Mouse (Mus musculus) adrenal gland, postnatal 25 days (tissue): ENCODE data around the gene Supt16. TPM values are rescaled to one million over a fixed set of nuclear protein-coding genes. Genes with fewer than 3 reads are reported as not detected.

Experiments
- DNase-seq: peaks from one replicate; pipeline ENCODE4 v3.0.0; 2021; ENCODE audit warnings: mixed read lengths
- long read RNA-seq: library from polyadenylated mRNA; stranded (forward); transcript quantifications from one replicate; pipeline ENCODE4 v2.0.0, GENCODE M21; 2021
- total RNA-seq: library from RNA; stranded (reverse); gene quantifications from 2 replicates; pipeline ENCODE4 v1.2.3, GENCODE M21; 2021

Gene Supt16
- total RNA-seq = 60.0 and 61.3 TPM in 2 replicates
- long read RNA-seq, full-length matches to known transcripts = 17 of 30 reads
- long read RNA-seq, partial matches to known transcripts = 9 of 30 reads
- long read RNA-seq, other reads (novel, unspliced or antisense) = 4 of 30 reads

DNA sequence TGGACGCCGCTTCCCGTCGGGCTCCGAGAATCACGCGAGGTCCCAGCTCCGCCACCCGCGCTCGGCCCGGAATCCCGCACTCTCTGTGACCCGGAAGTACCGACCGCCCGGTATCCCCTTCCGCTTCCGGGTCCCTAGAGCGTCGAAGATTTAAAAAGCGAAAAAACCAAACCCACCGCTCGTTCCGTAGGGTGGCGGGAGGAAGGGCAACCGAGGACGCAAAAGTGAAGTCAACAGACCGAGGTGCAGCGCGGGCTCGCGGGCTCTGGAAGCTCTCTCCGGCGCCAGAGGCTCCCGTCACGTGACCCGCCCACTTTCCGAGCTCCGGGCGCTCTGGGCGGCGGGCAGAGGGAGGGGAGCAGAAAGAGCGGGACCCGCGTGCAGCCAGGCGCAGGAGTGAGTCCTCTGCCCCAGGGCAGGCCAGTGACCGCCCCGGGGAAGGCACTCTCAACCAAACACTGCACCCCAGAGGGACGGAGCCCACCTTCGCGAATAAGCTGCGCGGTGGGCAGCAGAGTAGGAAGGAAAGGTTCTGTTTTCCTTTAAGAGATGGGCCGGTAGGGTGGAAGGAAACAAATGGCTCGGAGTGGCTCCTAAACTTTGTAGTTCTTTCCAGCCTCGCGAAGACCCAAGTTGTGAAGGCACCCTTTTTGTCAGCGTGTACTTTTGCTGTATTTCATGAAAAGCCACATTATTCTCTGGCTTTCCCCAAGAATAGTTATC, at the start of gene Supt16:
Supt16 (minus strand) TSS at position 261 of the 723 bp plus-strand sequence.
- peak; percentile 81 for DNase-seq

DNA sequence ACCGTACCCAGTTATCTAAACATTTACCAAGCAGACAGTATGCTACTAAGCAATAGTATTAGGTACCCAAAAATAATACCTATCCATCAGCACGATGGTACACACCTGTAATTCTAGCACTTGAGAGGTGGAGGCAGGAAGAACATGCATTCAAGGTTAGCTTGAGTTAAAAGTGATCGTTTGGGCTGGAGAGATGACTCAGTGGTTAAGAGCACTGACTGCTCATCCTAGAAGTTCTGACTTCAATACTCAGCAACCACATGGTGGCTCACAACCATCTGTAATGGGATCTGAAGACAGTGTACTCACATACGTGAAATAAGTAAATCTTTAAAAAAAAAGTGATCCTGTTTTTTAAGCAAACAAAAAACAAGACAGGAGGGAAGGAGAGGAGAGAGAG, 48.9 kb upstream of the Supt16 start:
- DNase-seq = no peak

DNA sequence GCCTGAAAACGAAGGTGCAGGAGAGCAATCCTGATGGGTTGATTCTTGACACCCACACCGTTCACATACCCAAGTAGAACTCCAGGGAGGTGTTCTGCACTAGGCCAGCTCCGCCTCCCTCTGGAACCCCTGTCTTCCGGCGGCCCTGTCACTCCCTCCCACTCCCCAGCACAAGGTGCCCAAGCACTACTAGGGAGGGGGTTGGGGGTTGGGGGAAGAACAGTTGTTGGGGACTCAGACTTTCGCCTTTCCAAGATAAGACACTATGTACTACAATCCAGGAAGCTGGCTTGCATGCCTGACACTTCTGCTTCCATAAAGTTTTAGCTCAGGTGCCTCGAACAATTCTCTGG, 47.5 kb upstream of the Supt16 start:
- DNase-seq = no peak

DNA sequence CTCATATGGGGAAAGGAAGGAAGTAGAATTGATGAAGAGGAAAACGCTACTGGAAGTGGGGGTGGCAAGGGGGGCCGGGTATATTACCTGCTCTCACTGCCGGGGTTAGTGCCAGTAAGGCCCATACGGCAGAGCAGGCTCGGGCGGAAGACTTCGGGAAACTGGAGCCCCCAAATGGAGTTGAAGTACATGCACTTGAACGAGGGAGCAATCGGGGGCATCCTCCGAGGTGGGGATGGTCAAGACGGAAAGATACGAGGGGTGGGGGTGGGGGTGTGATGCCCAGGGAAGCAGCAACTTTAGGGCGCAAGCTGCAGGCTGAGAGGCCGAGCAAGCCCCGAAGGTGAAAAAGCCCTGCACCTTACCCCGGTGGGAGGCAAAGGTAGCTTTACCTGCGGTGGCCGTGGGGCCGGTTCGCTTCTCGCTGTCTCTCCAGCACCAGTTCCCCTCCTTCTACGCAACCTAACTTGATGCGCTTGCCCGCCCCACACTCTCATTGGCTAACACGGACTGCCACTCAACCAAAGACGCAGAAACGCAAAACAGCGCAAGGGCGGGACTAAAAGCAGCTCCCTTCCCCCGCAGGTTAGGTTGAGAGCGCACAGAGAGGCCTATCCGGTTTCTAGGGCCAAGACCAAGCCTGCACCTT, 46.9 kb upstream of the Supt16 start:
- peak; percentile 97 for DNase-seq

DNA sequence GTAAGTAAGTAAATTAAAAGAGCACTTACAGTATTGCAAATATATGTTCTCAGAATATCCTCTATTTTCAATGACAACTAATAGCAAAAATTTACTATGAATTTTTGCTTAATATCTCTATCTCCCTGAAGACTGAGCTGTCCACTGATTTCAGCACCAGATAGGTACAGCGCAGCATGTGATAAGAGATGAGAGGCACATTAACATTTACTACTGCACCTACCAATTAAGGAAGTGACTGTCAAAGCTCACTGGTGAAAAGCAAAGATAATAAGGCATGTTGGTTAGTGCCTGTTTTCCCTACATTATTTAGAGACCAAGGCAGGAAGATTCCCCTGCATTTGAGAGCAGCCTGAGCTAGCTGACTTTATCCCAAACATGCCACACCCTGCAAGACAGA, 39.0 kb upstream of the Supt16 start:
- DNase-seq = no peak

DNA sequence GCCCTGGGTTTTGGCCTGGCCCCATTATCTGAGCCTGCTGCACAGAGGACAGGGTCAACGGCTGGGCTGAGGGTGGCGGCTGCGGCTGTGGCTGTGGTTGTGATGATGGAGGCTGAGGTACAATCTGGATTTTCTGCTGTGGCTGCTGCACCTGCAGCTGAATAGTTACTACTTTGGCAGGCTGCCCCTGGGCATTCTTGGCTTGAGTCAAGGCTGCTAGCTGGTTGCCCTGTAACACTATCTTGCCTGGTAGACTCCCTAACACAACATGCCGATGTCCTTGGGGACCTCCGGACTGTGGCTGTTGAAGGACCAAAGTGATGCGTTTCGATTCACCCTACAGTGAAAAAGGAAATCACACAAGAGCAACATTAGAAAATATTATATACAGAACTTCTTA, 37.9 kb upstream of the Supt16 start:
- peak; percentile 64 for DNase-seq

DNA sequence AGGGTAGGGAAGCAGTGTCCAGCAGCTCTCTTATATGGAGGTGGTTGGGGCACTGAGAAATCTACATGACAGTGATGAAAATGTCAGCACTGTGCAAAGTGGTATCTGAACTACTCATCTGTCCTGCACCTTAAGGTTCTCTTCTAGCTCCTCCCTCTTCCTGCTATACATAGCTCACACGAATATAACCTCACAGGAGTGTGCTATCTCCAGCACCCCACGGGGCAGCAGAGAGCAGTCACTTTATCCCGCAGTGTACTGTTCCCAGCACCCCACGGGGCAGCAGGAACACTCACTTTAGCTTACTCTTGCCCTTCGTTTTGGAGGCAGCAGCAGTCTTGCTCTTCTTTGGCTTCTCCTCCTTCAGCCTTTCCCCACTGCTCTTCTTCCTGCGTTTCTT, 35.0 kb upstream of the Supt16 start:
- no peak for DNase-seq

DNA sequence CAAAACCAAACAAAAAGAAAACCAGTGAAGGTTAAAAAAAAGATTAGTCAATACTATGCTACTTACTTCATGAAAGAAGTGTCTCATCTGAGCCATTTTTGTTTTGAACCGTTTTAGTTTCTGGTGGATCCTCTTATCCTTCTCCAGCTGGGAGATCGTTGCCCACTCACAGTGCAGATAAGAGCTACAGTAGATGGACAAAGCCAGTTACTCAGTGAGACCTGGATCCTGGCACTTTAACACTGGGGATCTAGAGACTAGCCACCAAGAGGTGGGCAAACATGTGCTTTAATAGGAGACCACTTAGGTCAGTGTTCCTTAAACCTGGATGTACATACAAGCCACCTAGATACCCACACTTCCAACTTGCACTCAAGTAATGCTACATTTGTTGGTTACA, 28.8 kb upstream of the Supt16 start:
- no peak for DNase-seq

DNA sequence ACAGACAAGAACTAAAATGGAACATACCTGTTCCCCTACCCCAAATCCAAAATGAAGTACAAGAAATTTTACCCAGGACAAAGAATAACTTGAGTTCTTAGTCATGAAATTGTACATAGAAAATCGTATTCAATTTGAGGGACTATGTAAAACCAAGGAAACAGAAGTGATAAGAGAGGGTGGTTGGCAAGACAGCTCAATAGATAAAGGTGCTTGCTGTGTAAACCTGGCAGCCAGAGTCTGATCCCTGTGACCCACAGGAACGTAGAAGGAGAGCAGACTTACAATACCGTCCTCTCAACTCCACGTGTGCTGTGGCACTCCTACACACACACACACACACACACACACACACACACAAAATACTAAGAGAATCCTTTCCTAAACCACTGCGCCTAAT, 20.0 kb upstream of the Supt16 start:
- DNase-seq = no peak

DNA sequence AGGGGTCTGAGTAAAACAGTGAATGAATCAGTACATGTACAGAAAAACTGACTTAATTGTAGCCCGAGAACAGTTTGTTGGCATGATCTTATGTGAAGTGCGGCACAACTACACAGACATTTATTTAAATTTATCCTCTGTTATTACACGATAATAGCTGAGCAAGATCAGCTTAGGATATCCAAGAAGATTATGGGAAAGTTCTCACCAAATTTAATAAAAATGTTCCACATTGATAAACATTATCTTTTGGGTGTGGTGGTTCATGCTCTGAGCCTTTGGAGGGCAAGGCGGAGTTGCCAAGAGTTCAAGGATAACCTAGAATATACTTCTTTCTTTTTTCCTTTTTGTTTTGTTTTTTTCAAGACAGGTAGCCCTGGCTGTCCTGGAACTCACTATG, 2.2 kb upstream of the Supt16 start:
- DNase-seq = no peak

DNA sequence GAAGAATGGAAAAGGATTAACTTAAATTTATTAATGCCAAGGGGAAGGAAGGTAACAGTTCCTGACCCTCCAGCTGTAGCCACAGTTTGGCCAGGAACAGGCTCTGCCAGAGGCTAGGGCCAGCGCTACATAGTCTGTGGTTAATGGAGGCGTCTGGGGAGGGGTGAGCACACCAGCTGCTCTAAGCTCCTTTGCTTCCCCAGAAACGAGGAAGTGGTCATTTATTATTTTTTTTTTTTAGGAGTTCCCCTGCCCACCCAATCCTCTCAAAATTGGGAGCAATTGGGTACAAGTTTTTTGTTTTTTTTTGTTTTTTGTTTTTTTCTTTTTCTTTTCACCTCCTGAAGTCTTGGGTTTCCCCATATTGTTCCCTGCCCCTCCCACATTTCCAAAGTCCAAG, 925 bp upstream of the Supt16 start:
- no peak for DNase-seq

DNA sequence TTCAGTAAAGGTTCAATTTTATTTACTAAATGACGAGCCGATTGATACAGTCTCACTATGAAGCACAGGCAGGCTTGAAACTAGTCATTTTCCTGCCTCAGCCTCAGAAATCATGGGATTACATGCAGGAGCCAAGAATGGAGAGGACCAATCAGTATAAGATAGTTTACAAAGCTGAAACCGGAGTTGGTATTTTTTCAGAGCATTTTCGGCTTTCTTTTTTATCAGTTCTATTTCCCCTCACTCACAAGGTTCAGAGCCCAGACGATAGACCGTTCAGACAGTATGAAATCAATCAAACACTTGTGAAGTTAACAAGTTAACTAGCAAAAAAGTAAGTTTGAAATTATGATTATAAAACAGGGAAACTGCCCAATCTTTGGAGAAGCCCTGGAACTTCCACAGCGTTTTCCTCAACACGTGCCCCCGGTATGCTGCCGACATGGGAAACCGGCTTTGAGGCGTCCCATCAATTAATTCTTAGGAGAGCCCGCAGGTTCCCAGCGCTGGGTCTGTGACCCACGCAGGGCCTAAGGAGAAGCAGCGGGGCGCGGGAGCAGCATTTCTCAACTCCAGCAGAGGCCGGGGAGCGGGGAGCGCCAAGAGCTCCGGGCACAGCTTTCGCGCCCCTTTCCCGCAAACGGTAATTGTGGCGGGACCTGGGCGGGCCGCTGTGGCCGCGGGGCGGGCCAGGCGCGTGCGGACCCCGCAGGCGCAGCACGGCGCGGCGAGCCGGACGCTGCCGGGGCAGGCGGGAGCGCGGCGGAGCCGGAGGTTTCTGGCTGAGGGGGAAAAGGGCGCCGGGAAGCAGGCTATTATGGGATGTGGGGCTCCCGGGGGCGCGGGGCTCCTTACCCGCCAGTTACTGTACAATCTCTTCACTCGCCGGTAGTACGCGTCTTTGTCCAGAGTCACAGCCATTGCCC, 723 bp downstream of the Supt16 start:
- no peak for DNase-seq

DNA sequence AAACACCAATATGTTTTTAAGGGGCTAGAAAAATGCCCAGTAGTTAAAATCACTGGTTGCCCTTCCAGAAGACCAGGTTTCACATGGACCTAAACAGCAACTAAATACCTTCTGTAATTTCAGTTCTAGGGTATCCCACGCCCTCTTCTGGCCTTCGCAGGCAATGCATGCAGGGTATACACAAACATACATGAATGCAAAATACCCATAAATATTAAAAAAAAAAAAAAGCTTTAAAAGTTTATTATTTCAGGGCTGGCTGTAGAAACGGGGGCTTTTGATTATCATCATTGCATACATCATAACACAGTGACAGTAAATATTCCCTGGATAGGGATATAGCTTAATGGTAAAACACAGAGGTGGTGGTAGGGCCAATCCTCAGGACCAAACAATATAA, 1.5 kb downstream of the Supt16 start:
- peak; percentile 40 for DNase-seq

DNA sequence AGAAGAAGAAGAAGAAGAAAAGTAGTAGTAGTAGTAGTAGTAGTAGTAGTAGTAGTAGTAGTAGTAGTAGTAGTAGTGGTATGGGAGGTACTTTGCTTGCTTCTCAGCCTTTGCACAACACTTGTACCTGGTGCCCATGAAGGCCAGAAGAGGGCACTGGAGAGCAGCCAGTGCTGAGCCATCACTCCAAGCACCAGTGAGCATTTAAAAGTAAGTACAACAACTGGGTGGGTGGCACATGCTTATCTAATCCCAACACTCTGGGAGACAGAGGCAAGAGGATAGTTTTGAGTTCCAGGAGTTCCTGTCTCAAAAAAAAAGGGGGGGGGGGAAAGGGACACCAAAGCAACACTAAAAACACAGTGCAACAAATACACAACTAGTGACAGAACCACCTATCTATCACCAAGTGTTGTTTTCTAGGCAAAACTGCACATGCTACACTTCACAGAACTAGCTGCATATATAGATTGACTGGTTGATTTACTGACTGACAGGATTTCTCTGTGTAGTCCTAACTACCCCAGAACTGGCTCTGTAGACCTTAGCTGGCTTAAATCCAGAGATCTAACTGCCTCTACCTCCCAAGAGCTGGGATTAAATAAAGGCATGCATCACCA, 6.4 kb downstream of the Supt16 start:
- peak; percentile 51 for DNase-seq

DNA sequence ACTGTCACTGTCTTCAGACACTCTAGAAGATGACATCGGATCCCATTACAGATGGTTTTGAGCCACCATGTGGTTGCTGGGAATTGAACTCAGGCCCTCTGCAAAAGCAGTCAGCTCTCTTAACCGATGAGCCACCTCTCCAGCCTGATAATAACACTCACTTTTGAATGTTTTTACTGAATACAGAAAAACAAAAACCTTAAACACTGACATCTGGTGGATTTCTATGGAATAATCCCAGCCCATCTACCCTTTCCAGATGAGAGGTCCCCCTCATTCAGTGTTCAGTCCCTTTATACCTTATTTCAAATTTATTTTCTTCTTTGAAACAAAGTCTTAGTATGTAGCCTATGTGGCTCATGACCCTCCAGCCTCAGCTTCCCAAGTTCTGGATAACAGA, 7.7 kb downstream of the Supt16 start:
- DNase-seq = no peak

DNA sequence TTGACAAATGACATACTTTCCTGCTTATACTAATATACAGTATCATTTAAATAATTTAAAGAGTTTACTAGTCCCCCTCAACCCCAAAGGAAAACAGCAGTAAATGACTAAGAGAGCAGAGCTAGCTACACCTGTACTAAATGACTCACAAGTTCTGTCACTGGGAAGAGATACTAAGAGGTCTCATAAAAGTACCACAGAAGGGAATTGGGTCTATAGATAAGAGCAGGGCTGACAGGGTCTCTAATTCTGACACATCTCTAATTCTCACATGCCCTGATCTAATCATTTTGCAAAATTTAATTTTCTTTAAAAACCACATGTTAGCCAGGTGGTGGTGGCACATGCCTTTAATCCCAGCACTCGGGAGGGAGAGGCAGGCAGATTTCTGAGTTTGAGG, 8.4 kb downstream of the Supt16 start:
- DNase-seq = no peak

DNA sequence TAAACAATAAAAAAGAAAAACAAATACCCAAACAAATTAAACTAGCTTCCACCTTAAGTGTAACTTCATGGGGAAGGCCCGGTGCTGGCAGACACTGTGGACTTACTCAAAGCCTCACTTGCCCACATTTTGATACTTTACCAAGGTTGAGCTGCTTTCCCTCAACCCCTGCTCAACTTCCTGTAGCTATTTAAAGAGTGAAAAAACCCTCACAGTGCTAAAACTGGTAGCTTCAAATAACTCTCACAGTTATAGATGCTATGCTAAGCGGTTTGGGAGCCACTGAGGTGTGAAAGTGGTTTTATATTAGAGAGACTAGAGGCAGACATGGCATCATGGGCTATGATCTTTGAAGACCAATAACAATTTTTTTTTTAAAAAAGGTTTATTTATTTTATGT, 30.6 kb downstream of the Supt16 start:
- DNase-seq = no peak

DNA sequence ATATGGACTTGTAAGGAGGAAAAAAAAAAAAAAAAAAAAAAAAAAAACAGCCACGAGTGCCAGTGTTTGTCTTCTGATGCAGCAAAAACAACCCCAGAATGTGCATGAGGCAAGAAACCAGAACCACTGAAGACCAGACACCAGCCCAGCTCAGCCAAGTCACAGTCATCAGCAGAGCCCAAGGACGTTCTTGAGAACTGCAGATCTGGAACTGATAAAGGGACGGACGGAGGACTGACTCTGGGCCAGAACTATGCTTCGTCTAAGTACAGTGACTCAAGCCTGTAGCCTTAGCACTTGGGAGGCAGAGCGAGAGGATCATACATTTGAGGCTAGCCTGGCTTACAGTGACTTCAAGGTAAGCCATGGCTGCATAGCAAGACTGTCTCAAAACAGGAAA, 36.3 kb downstream of the Supt16 start:
- DNase-seq = peak; percentile 33

DNA sequence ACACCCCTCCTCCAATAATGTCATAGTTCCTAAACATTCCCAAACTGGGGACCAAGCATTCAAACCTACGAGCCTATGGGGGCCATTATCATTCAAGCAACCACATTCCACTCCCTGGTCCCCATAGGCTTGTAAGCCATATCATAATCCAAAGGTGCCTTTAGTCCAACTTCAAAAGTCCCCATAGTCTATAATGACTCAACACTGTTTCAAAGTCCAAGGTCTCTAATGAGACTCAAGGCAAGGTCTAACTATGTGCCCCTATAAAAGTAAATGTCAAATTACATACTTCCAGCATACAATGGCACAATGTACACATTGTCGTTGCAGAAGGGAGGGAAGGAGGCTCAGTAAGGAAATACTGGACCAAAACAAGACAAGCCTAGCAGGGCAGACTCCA, 42.2 kb downstream of the Supt16 start:
- DNase-seq = no peak

DNA sequence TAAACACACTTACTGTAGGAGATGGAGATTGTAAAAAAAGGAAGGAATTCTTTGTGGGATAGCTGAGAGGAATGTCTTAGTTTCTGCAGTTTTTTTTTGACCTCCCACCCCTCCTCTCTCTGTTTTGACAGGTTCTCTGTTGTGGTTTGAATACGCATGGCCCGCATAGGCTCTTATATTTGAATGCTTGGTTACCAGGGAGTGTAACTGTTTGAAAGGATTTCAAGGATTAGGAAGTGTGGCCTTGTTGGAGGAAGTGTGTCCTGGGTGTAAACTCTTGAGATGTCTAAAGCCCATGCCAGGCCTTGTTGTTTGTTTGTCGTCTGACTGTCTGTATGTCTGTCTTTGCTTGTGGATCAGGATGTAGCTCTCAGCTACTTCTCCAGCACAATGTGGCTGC, 44.6 kb downstream of the Supt16 start:
- no peak for DNase-seq

DNA sequence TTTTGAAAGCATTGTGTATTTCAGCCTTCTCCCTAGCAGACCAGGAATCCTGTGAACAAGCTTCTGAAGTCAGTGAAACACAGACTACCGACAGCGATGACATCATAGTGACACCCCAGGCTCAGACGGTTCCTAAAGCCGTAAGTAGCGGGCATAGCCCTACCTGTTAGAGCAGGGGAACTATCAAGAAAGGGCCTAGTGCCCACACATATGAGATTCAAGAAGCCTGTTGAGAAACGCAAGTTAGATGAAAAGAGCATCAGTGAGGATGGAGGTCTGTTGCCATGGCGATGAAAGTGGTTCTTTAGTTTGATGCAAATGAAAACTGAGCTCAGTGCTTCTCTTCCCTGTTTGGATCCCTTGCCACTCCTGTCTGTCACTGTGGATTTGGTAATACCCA, 45.0 kb downstream of the Supt16 start:
- no peak for DNase-seq

DNA sequence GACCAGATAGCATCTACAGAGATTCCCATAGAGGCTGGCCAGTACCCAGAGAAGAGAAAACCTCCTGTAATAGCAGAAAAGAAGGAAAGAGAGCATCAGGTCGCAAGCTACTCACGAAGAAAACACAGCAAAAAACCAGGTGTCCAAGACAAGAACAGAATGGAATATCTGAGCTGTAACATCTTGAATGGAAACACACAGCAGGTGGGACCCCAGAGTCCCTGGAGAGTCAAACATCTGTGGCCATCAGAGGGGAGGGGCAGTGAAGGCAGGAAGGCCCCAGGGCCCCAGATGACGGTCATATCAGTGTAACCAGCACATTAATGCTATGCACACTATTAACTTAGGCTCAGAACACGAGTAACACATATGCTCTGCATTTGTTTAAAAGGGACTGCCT, 47.3 kb downstream of the Supt16 start:
- no peak for DNase-seq

DNA sequence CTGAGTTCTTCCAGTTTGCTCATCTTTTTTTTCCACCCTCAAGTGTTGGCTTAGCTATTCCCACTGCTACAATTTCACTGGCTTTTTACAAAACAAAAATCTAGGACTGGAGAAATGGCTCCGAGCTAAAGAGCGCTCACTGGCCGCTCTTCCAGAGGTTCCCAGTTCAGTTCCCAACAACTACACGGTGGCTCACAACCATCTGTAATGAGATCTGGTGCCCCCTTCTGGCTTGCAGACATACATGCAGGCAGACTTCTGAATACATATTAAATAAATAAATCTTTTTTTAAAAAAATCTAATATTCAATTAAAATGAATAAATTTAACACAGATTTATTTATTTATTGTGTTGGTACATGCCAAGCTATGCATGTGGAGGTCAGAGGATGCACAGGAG, 50.7 kb downstream of the Supt16 start:
- DNase-seq = no peak
